Mouse (Mus musculus) stomach, embryonic 16.5 days (tissue): ENCODE results near the gene Emilin2. TPM values are rescaled to one million over a fixed set of nuclear protein-coding genes. Genes with fewer than 3 reads are reported as not detected.

Source experiments
- ATAC-seq: fragments of 200-750 bp; cut with Nextera tagmentation; 2 replicates; pipeline ENCODE4 v1.8.0; 2017; ENCODE audit warnings: moderate number of reproducible peaks, moderate TSS enrichment; ENCODE audit not compliant: insufficient read depth, low FRiP score
- H3K27ac ChIP-seq: fragments of 300-500 bp; sonication (generic); 2 replicates; pipeline ENCODE4 v1.5.1; 2014; ENCODE audit warnings: low read length
- H3K27me3 ChIP-seq: fragments of 300-500 bp; sonication (generic); 2 replicates; pipeline ENCODE4 v1.6.1; 2014; ENCODE audit warnings: low read length, control low read depth, mixed read lengths; ENCODE audit not compliant: control insufficient read depth, insufficient read depth
- H3K36me3 ChIP-seq: fragments of 300-500 bp; sonication (generic); 2 replicates; pipeline ENCODE4 v1.6.1; 2014; ENCODE audit warnings: low read length; ENCODE audit not compliant: control insufficient read depth, insufficient read depth
- H3K4me1 ChIP-seq: fragments of 300-500 bp; sonication (generic); 2 replicates; pipeline ENCODE4 v1.6.1; 2014; ENCODE audit warnings: low read length, control low read depth, mixed read lengths; ENCODE audit not compliant: control insufficient read depth, insufficient read depth
- H3K4me2 ChIP-seq: fragments of 300-500 bp; sonication (generic); 2 replicates; pipeline ENCODE4 v1.6.1; 2014; ENCODE audit warnings: low read depth, low read length, mixed read lengths
- H3K4me3 ChIP-seq: fragments of 300-500 bp; sonication (generic); replicated peaks from 2 replicates; pipeline ENCODE4 v1.5.1; 2014; ENCODE audit warnings: mild to moderate bottlenecking, low read length
- H3K9ac ChIP-seq: fragments of 300-500 bp; sonication (generic); 2 replicates; pipeline ENCODE4 v1.6.1; 2014; ENCODE audit warnings: low read length
- H3K9me3 ChIP-seq: fragments of 300-500 bp; sonication (generic); replicated peaks from 2 replicates; pipeline ENCODE4 v1.6.1; 2016; ENCODE audit warnings: low read length, control low read depth; ENCODE audit not compliant: control insufficient read depth
- WGBS: fragments of 180-500 bp; shearing (Covaris S2); extraction: QIAGEN DNeasy Blood & Tissue Kit; methylation state at CpG from one replicate; pipeline ENCODE4 v1.1.7; 2014; 5-methylcytosine and 5-hydroxymethylcytosine counted together
- polyA plus RNA-seq: library from polyadenylated mRNA; unstranded; fragments of >200 nt; fragmentation: Nextera tagmentation; extraction: Ambion mirVana; gene quantifications from 2 replicates; pipeline ENCODE4 v1.2.1, GENCODE M21; 2015

The Emilin2 gene
- polyA plus RNA-seq: 3.0 and 4.5 TPM in 2 replicates

DNA sequence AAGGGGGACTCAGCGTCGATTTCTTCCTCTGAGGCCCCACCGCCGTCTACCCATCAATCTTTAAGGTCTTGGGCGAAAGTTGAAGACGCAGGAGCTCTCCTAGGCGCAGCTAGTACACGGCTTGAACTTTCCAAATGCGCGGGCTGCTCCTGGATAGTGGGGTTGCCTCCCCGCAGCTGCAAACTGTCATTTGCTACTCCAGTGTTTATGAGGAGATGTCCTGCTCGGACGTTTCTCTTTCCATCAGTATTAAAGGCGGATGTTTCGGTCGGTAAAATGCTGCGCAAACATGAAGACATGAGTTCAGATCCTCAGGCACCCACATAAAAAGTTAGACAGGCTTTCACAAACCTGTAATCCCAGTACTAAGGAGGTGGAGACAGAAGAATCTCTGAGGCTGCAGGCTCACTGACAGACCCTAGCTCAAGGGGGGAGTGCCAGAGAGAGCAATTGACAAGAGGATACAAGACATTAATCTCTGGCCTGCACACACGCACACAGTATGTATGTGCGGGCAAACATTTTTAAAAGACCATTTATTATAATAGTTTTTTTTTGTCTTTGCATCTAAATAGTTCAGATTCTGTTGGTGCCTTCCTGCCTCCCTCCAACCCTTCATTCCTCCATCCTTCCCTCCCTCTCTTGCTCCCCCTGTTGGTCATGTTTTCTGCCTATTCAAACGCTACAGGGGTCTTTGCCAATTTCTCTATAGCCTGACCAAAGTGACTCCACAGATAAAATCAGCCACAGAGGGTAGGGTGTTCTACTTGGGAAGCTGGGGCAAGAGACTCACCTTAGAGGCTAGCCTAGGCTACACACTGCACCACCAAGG lies at the start of gene Emilin2:
Gene Emilin2, minus strand, starts transcription at position 639 of the 832 bp plus-strand sequence.
- peaks cover 22% of the 10 kb centered on the region for H3K27me3 ChIP-seq
- WGBS: 7% methylated on average over 20 of the region's 20 CpGs
- H3K4me2 ChIP-seq: peak within 1 kb of the TSS; percentile 99
- no peaks in the 10 kb centered on the region for H3K36me3 ChIP-seq
- peak within 1 kb of the TSS; percentile 58 for H3K4me3 ChIP-seq
- H3K9me3 ChIP-seq: no peaks in the 10 kb centered on the region
- no peak within 1 kb of the TSS for H3K27ac ChIP-seq
- peaks cover 12% of the 10 kb centered on the region; the same call in 1 of the 2 replicates for H3K4me1 ChIP-seq
- no peak for ATAC-seq
- H3K9ac ChIP-seq: peak within 1 kb of the TSS; percentile 71

DNA sequence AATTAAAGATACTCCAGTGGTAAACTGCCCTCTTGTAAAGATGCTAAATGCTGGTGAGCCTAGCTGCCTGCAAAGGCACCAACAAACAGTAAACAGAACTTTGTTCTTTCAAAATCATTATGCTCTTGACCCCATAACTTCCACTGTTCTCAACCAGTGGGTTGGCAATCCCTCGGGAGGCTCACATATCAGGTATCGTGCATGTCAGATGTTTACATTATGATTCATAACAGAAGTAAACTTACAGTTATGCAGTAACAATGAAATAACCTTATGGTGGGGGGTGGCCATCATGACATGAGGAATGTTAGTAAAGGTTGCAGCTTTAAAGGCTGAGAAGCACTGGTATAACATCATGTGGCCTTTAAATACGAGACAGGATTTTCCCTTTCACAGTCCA lies 43.7 kb upstream of the Emilin2 start:
- Histone ChIP-seq H3K36me3 (peaks cover 12% of the 10 kb centered on the region), H3K9ac (no peak overlapping the region), H3K27ac (no peak overlapping the region), H3K9me3 (no peaks in the 10 kb centered on the region), H3K4me2 (no peak overlapping the region), H3K27me3 (no peaks in the 10 kb centered on the region), H3K4me3 (no peak overlapping the region), H3K4me1 (0 out of 2 replicates have a peak, but pooled peaks cover 3% of the 10 kb centered on the region)
- WGBS: 31% methylated on average over 3 of the region's 3 CpGs
- no peak for ATAC-seq

DNA sequence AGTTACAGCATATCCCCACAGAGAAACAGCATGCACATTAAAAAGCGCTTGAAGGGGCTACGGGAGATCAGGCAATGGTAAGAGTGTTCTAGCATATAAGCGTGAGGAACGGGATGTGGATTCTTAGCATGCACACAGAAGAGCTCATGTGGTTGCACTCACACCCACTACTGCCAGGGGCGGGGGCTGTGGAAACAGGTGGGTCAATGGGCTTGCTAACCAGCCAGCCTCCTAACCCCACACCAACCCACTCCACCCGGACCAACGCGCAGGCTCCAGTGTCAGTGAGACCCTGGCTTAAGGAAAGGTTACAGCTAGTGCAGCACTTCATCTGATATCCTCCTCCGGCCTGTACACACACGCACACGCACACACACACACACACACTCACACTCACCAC lies 42.4 kb upstream of the Emilin2 start:
- H3K9me3 ChIP-seq: no peaks in the 10 kb centered on the region
- peaks cover 12% of the 10 kb centered on the region for H3K36me3 ChIP-seq
- 96% methylated on average over 11 of the region's 11 CpGs for WGBS

DNA sequence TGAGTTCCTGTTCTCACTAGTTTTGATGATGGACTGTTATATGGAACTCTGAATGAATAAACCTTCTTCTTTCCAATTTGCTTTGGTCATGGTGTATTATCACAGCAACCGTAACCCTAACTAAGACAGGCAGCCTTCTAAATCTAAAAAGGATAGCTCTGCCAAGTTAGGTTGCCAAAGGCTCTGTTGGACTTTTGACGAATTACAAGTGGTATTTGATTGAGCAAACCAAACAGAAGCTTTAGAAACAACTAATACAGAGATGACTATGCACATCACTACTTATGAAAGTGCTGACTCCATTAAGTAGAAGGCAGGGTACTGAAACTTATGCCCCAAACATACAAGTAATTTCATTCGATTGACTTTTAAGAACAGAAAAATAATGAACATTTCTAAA lies 36.4 kb upstream of the Emilin2 start:
- WGBS: 90% methylated on average over 3 of the region's 3 CpGs
- Histone ChIP-seq H3K9me3 (0 out of 2 replicates have a peak, but pooled peaks cover 3% of the 10 kb centered on the region), H3K4me2 (no peak overlapping the region), H3K27me3 (no peaks in the 10 kb centered on the region), H3K9ac (no peak overlapping the region), H3K4me1 (0 out of 2 replicates have a peak, but pooled peaks cover 3% of the 10 kb centered on the region), H3K36me3 (peaks cover 18% of the 10 kb centered on the region), H3K4me3 (no peak overlapping the region), H3K27ac (no peak overlapping the region)
- no peak for ATAC-seq

More for the DNA sequence above, 42.4 kb upstream of the Emilin2 start:
- Histone ChIP-seq H3K9ac (no peak overlapping the region), H3K4me2 (no peak overlapping the region), H3K4me1 (0 out of 2 replicates have a peak, but pooled peaks cover 3% of the 10 kb centered on the region), H3K27me3 (no peaks in the 10 kb centered on the region), H3K4me3 (no peak overlapping the region), H3K27ac (no peak overlapping the region)
- ATAC-seq: no peak

DNA sequence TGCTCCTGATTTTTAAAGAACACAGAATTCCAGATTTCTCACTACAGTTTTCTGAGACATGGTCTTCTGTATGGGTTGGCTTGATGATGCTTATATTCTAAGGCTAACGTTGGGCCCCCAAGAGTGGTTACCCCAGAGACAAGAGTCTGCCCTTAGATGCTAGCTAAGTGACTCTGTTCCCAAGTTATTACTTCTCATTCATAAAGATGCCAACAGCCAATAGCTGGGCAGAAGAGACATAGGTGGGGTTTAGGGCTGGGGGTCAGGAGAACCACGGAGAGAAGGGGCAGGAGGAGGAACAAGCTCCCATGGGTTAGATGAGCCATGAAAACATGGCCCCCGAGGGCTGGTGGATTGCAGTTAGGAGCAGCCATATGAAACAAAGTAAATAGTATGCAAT lies 30.2 kb upstream of the Emilin2 start:
- Histone ChIP-seq H3K9me3 (0 out of 2 replicates have a peak, but pooled peaks cover 3% of the 10 kb centered on the region), H3K4me3 (no peak overlapping the region), H3K27me3 (no peaks in the 10 kb centered on the region), H3K4me1 (no peaks in the 10 kb centered on the region), H3K27ac (no peak overlapping the region), H3K36me3 (peaks cover 9% of the 10 kb centered on the region; the same call in 1 of the 2 replicates), H3K4me2 (no peak overlapping the region), H3K9ac (no peak overlapping the region)
- WGBS: 91% methylated on average over 3 of the region's 3 CpGs
- ATAC-seq: no peak

DNA sequence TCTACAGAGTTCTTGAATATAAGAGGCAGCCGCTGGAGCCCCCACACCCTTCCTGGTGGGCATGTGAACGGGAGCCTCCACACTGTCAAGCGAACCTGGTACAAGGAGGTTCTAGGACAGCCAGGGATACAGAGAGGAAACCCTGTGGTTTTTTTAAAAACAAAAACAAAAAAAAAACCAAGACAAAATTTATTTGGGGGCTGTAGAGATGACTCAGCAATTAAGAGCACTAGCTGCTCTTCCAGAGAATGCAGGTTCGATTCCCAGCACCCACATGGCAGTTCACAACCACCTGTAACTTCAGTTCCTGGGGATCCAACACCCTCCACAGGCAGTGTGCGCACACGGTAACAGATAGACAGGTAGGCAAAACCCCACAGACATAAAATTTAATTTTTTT lies 26.8 kb upstream of the Emilin2 start:
- no peak overlapping the region for H3K4me3 ChIP-seq
- no peak overlapping the region for H3K4me2 ChIP-seq
- WGBS: 96% methylated on average over 6 of the region's 6 CpGs
- H3K9me3 ChIP-seq: 0 out of 2 replicates have a peak, but pooled peaks cover 3% of the 10 kb centered on the region
- no peaks in the 10 kb centered on the region for H3K4me1 ChIP-seq
- H3K9ac ChIP-seq: no peak overlapping the region
- H3K36me3 ChIP-seq: 0 out of 2 replicates have a peak, but pooled peaks cover 4% of the 10 kb centered on the region
- ATAC-seq: no peak
- no peaks in the 10 kb centered on the region for H3K27me3 ChIP-seq
- H3K27ac ChIP-seq: no peak overlapping the region

DNA sequence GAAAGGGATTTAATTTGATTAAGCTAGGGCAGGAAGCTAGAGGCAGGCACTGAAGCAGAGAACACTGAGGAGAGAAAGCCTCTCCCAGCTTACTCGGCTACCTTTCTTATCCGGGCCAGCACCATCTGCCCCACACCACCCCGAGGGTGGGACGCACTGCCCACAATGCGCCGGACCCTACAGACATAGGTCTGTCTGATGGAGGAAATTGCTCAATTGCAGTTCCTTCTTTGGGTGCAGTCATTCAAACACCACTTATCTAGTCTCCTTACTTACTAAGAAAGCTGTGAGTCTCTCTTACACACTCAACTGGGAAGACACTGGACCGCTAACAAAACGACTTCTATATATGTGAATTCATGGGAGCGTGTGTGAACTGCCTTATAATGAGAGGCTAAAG lies 25.8 kb upstream of the Emilin2 start:
- no peak for ATAC-seq
- H3K4me1 ChIP-seq: no peaks in the 10 kb centered on the region
- H3K9me3 ChIP-seq: no peaks in the 10 kb centered on the region
- no peak overlapping the region for H3K9ac ChIP-seq
- H3K27ac ChIP-seq: no peak overlapping the region
- no peak overlapping the region for H3K4me2 ChIP-seq
- no peaks in the 10 kb centered on the region for H3K36me3 ChIP-seq
- no peaks in the 10 kb centered on the region for H3K27me3 ChIP-seq
- WGBS: 87% methylated on average over 9 of the region's 9 CpGs
- no peak overlapping the region for H3K4me3 ChIP-seq

DNA sequence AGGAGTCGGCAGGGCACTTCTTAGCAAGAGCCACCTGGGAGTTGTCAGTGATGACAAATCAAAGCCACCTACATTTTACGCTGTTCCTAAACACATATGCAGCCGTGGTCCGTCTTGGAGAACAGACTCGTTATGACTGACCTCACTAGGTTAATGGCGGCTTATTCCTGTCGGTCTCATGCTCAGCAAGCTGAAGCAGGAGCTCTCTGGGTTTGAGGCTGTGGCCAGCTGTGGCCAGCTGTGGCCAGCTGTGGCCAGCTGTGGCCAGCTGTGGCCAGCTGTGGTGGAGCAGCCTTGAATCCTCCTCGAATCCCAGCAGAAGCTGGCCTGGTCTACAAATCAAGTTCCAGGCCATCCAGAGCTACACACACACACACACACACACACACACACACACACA lies 24.6 kb upstream of the Emilin2 start:
- Histone ChIP-seq H3K9ac (no peak overlapping the region), H3K4me1 (no peaks in the 10 kb centered on the region), H3K4me3 (no peak overlapping the region), H3K36me3 (no peaks in the 10 kb centered on the region), H3K4me2 (no peak overlapping the region), H3K27ac (no peak overlapping the region), H3K9me3 (no peaks in the 10 kb centered on the region), H3K27me3 (no peaks in the 10 kb centered on the region)
- no peak for ATAC-seq
- WGBS: 42% methylated on average over 8 of the region's 8 CpGs

DNA sequence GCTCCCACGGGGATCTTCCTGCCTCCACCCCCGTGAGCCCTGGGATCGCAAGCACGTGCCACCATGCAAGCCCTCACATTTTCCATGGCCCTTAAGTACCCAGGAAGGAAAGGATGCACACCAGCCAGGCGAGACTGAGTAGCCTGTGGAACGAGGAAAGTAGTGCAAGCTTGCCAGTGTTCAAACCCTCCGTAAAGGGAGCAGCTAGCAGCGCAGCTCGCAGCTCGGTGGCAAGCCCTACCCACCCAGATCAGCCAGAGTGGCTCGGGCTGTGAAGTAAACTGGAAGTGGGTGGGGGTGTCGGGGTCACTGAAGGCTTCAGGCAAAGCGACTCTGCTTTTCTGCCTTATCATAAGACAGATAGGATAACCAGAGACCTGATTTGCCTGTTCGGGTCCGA lies 20.5 kb upstream of the Emilin2 start:
- H3K9ac ChIP-seq: no peak overlapping the region
- no peak overlapping the region for H3K27ac ChIP-seq
- no peaks in the 10 kb centered on the region for H3K27me3 ChIP-seq
- H3K4me1 ChIP-seq: no peaks in the 10 kb centered on the region
- no peaks in the 10 kb centered on the region for H3K36me3 ChIP-seq
- no peak for ATAC-seq
- 50% methylated on average over 15 of the region's 15 CpGs for WGBS
- no peak overlapping the region for H3K4me3 ChIP-seq
- no peak overlapping the region for H3K4me2 ChIP-seq
- no peaks in the 10 kb centered on the region for H3K9me3 ChIP-seq
